Mouse (Mus musculus): ENCODE measurements around the gene Phf13. TPM values are rescaled to one million over a fixed set of nuclear protein-coding genes. Genes with fewer than 3 reads are reported as not detected.

Phf13 gene
- total and polyA plus RNA-seq, 3 experiments: 2.0 to 5.4 (median 2.9) TPM

- Histone ChIP-seq H3K27me3 (ENCODE audit: insufficient read depth, low read length) (no peaks in the 10 kb centered on the region), H3K4me3 (ENCODE audit: low read depth, low read length) (no peak overlapping the region), H3K36me3 (replicated peaks) (peaks cover 92% of the 10 kb centered on the region), H3K4me1 (ENCODE audit: insufficient read depth, low read depth, low read length) (peaks cover 58% of the 10 kb centered on the region), H3K9me3 (replicated peaks) (peaks cover 7% of the 10 kb centered on the region)
- ATAC-seq (ENCODE audit: extremely low read depth, insufficient number of reproducible peaks, low FRiP score, poor library complexity, severe bottlenecking) (peak; percentile 19; the same call in 1 of the 2 replicates), DNase-seq (ENCODE audit: low spot score) (peak; percentile 36)
- TF ChIP-seq GATA2 (IDR thresholded peaks at IDR 0.05; ENCODE audit: borderline replicate concordance, low read depth, low read length) (no peak), POLR2AphosphoS5 (IDR thresholded peaks at IDR 0.05; ENCODE audit: insufficient replicate concordance, low read depth, low read length) (no peak)
Observed at GRCm38 (mm10) chr4:151962817-151963216, 33.2 kb downstream of the Phf13 start.

GRCm38 (mm10) chr4:151960513-151960854, 35.6 kb downstream of the Phf13 start:
- peak; percentile 83 for ATAC-seq (ENCODE audit: extremely low read depth, insufficient number of reproducible peaks, low FRiP score, poor library complexity, severe bottlenecking)
- TF ChIP-seq POLR2AphosphoS5 (IDR thresholded peaks at IDR 0.05; ENCODE audit: insufficient replicate concordance, low read depth, low read length): no peak
- TF ChIP-seq TAL1 (conservative IDR thresholded peaks at IDR 0.05; ENCODE audit: low read depth, low read length): peak; percentile 57
- no peak for TF ChIP-seq CTCF (IDR thresholded peaks at IDR 0.05; ENCODE audit: low read depth, low read length)
- TF ChIP-seq GATA2 (IDR thresholded peaks at IDR 0.05; ENCODE audit: borderline replicate concordance, low read depth, low read length): no peak
- TF ChIP-seq GATA1 (IDR thresholded peaks at IDR 0.05; ENCODE audit: borderline replicate concordance, low read length): no peak
- peak overlapping the region; percentile 53; the same call in 1 of the 2 replicates for H3K4me3 ChIP-seq (ENCODE audit: low read depth, low read length)
- DNase-seq (ENCODE audit: low spot score): peak; percentile 87
- H3K36me3 ChIP-seq (replicated peaks): peaks cover 93% of the 10 kb centered on the region
- H3K4me1 ChIP-seq (ENCODE audit: insufficient read depth, low read depth, low read length): peaks cover 80% of the 10 kb centered on the region
- H3K27me3 ChIP-seq (ENCODE audit: insufficient read depth, low read length): no peaks in the 10 kb centered on the region
- peaks cover 7% of the 10 kb centered on the region for H3K9me3 ChIP-seq (replicated peaks)

- no peak for TF ChIP-seq CTCF (IDR thresholded peaks at IDR 0.05; ENCODE audit: low read depth, low read length)
- TF ChIP-seq TAL1 (conservative IDR thresholded peaks at IDR 0.05; ENCODE audit: low read depth, low read length): no peak; the same call in 1 of the 2 replicates
- TF ChIP-seq GATA1 (IDR thresholded peaks at IDR 0.05; ENCODE audit: borderline replicate concordance, low read length): no peak
- TF ChIP-seq GATA2 (IDR thresholded peaks at IDR 0.05; ENCODE audit: borderline replicate concordance, low read depth, low read length): no peak
- TF ChIP-seq POLR2AphosphoS5 (IDR thresholded peaks at IDR 0.05; ENCODE audit: insufficient replicate concordance, low read depth, low read length): no peak
- Histone ChIP-seq H3K27me3 (ENCODE audit: insufficient read depth, low read length) (no peaks in the 10 kb centered on the region), H3K36me3 (replicated peaks) (peaks cover 93% of the 10 kb centered on the region), H3K4me3 (ENCODE audit: low read depth, low read length) (peak overlapping the region; percentile 53; the same call in 1 of the 2 replicates), H3K4me1 (ENCODE audit: insufficient read depth, low read depth, low read length) (peaks cover 80% of the 10 kb centered on the region), H3K9me3 (replicated peaks) (peaks cover 7% of the 10 kb centered on the region)
- DNase-seq (ENCODE audit: low spot score): no peak
- ATAC-seq (ENCODE audit: extremely low read depth, insufficient number of reproducible peaks, low FRiP score, poor library complexity, severe bottlenecking): no peak
Observed at GRCm38 (mm10) chr4:151959849-151960512, 36.1 kb downstream of the Phf13 start.

- DNase-seq (ENCODE audit: low spot score) (no peak), ATAC-seq (ENCODE audit: extremely low read depth, insufficient number of reproducible peaks, low FRiP score, poor library complexity, severe bottlenecking) (no peak; the same call in 1 of the 2 replicates)
- no peak for TF ChIP-seq GATA1 (IDR thresholded peaks at IDR 0.05; ENCODE audit: borderline replicate concordance, low read length)
- peak; percentile 35; the same call in 1 of the 2 replicates for TF ChIP-seq TAL1 (conservative IDR thresholded peaks at IDR 0.05; ENCODE audit: low read depth, low read length)
- no peak overlapping the region for H3K4me3 ChIP-seq (ENCODE audit: low read depth, low read length)
- H3K27me3 ChIP-seq (ENCODE audit: insufficient read depth, low read length): no peaks in the 10 kb centered on the region
- H3K4me1 ChIP-seq (ENCODE audit: insufficient read depth, low read depth, low read length): peaks cover 81% of the 10 kb centered on the region
- H3K36me3 ChIP-seq (replicated peaks): peaks cover 92% of the 10 kb centered on the region
- no peaks in the 10 kb centered on the region for H3K9me3 ChIP-seq (replicated peaks)
Observed at GRCm38 (mm10) chr4:151957584-151958315, 38.3 kb downstream of the Phf13 start.

- H3K4me3 ChIP-seq (ENCODE audit: low read depth, low read length): no peak overlapping the region
- no peak for TF ChIP-seq TAL1 (conservative IDR thresholded peaks at IDR 0.05; ENCODE audit: low read depth, low read length)
- no peak for TF ChIP-seq CTCF (IDR thresholded peaks at IDR 0.05; ENCODE audit: low read depth, low read length)
- TF ChIP-seq GATA1 (IDR thresholded peaks at IDR 0.05; ENCODE audit: borderline replicate concordance, low read length): no peak
- no peak for TF ChIP-seq POLR2AphosphoS5 (IDR thresholded peaks at IDR 0.05; ENCODE audit: insufficient replicate concordance, low read depth, low read length)
- TF ChIP-seq GATA2 (IDR thresholded peaks at IDR 0.05; ENCODE audit: borderline replicate concordance, low read depth, low read length): no peak
- H3K9me3 ChIP-seq (replicated peaks): no peaks in the 10 kb centered on the region
- peaks cover 63% of the 10 kb centered on the region for H3K4me1 ChIP-seq (ENCODE audit: insufficient read depth, low read depth, low read length)
- no peaks in the 10 kb centered on the region for H3K27me3 ChIP-seq (ENCODE audit: insufficient read depth, low read length)
- H3K36me3 ChIP-seq (replicated peaks): peaks cover 94% of the 10 kb centered on the region
- no peak for ATAC-seq (ENCODE audit: extremely low read depth, insufficient number of reproducible peaks, low FRiP score, poor library complexity, severe bottlenecking)
- DNase-seq (ENCODE audit: low spot score): no peak
Observed at GRCm38 (mm10) chr4:151955791-151956190, 40.3 kb downstream of the Phf13 start.

GRCm38 (mm10) chr4:151953209-151953608, 42.8 kb downstream of the Phf13 start:
- DNase-seq (ENCODE audit: low spot score): no peak
- Histone ChIP-seq H3K27me3 (ENCODE audit: insufficient read depth, low read length) (no peaks in the 10 kb centered on the region), H3K36me3 (replicated peaks) (peaks cover 97% of the 10 kb centered on the region), H3K4me3 (ENCODE audit: low read depth, low read length) (no peak overlapping the region), H3K9me3 (replicated peaks) (no peaks in the 10 kb centered on the region), H3K4me1 (ENCODE audit: insufficient read depth, low read depth, low read length) (peaks cover 48% of the 10 kb centered on the region)
- no peak for ATAC-seq (ENCODE audit: extremely low read depth, insufficient number of reproducible peaks, low FRiP score, poor library complexity, severe bottlenecking)
- no peak for TF ChIP-seq POLR2AphosphoS5 (IDR thresholded peaks at IDR 0.05; ENCODE audit: insufficient replicate concordance, low read depth, low read length)
- TF ChIP-seq CTCF (IDR thresholded peaks at IDR 0.05; ENCODE audit: low read depth, low read length): no peak
- TF ChIP-seq GATA1 (IDR thresholded peaks at IDR 0.05; ENCODE audit: borderline replicate concordance, low read length): no peak
- no peak for TF ChIP-seq TAL1 (conservative IDR thresholded peaks at IDR 0.05; ENCODE audit: low read depth, low read length)
- no peak for TF ChIP-seq GATA2 (IDR thresholded peaks at IDR 0.05; ENCODE audit: borderline replicate concordance, low read depth, low read length)
